Mouse (Mus musculus) heart, embryonic 16.5 days (tissue): ENCODE results near the gene Gm26657. TPM values are rescaled to one million over a fixed set of nuclear protein-coding genes. Genes with fewer than 3 reads are reported as not detected.

Experiments used
- ATAC-seq: fragments of 200-750 bp; cut with Nextera tagmentation; replicated peaks from 2 replicates; pipeline ENCODE4 v1.8.0; 2017; ENCODE audit warnings: moderate number of reproducible peaks; ENCODE audit not compliant: insufficient read depth, low FRiP score; ENCODE audit errors: extremely low read depth
- H3K27ac ChIP-seq: fragments of 300-500 bp; sonication (generic); 2 replicates; pipeline ENCODE4 v1.5.1; 2014; ENCODE audit warnings: mild to moderate bottlenecking, low read length, control low read depth, moderate library complexity
- H3K27me3 ChIP-seq: fragments of 300-500 bp; sonication (generic); 2 replicates; pipeline ENCODE4 v1.6.1; 2014; ENCODE audit warnings: low read length, mixed read lengths; ENCODE audit not compliant: control insufficient read depth, insufficient read depth
- H3K36me3 ChIP-seq: fragments of 300-500 bp; sonication (generic); 2 replicates; pipeline ENCODE4 v1.6.1; 2014; ENCODE audit not compliant: control insufficient read depth, insufficient read depth
- H3K4me1 ChIP-seq: fragments of 300-500 bp; sonication (generic); 2 replicates; pipeline ENCODE4 v1.6.1; 2014; ENCODE audit warnings: low read length, mixed read lengths; ENCODE audit not compliant: control insufficient read depth, insufficient read depth
- H3K4me2 ChIP-seq: fragments of 300-500 bp; sonication (generic); 2 replicates; pipeline ENCODE4 v1.6.1; 2014; ENCODE audit warnings: low read depth, mild to moderate bottlenecking, control low read depth, low read length
- H3K4me3 ChIP-seq: fragments of 300-500 bp; sonication (generic); 2 replicates; pipeline ENCODE4 v1.5.1; 2014; ENCODE audit warnings: mild to moderate bottlenecking, control low read depth, low read length
- H3K9ac ChIP-seq: fragments of 300-500 bp; sonication (generic); 2 replicates; pipeline ENCODE4 v1.6.1; 2014; ENCODE audit warnings: low read length, control low read depth
- H3K9me3 ChIP-seq: fragments of 300-500 bp; sonication (generic); replicated peaks from 2 replicates; pipeline ENCODE4 v1.6.1; 2016; ENCODE audit warnings: low read length; ENCODE audit not compliant: control insufficient read depth
- WGBS: fragments of 180-500 bp; shearing (Covaris S2); extraction: QIAGEN DNeasy Blood & Tissue Kit; methylation state at CpG from one replicate; pipeline ENCODE4 v1.1.7; 2014; 5-methylcytosine and 5-hydroxymethylcytosine counted together
- polyA plus RNA-seq: library from polyadenylated mRNA; unstranded; fragments of >200 nt; fragmentation: Nextera tagmentation; extraction: Ambion mirVana; gene quantifications from 2 replicates; pipeline ENCODE4 v1.2.1, GENCODE M21; 2015

The Gm26657 gene
- polyA plus RNA-seq, 1 experiment from 2014 or later, result not detected

GRCm38 (mm10) chr4:56720403-56720802 is 19.5 kb upstream of the Gm26657 start:
- Histone ChIP-seq H3K9me3 (no peaks in the 10 kb centered on the region), H3K36me3 (no peaks in the 10 kb centered on the region), H3K27me3 (no peaks in the 10 kb centered on the region), H3K4me3 (no peak overlapping the region), H3K4me1 (peaks cover 31% of the 10 kb centered on the region), H3K27ac (peak overlapping the region; percentile 90), H3K9ac (no peak overlapping the region), H3K4me2 (no peak overlapping the region)
- WGBS, result 57% methylated on average over 9 of the region's 9 CpGs
- no peak for ATAC-seq

DNA sequence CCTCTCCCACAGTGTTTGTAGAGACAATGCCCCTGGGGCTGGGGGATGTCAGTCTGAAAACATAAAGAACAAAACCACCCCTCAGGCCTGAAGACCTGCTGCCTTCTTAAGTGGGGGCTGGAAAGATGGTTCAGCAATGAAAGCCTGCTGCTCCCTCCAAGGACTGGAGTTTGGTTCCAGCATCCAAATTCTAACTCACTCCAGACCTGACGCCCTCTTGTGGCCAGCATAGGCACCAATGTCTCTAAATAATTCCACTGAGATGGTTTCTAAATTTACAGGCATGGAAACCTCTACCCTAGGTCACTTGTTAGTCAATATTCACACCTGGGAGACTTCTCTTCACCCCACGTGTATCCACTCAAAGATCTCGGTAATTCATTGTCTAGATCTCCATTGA is 18.4 kb upstream of the Gm26657 start:
- H3K9ac ChIP-seq, result no peak overlapping the region
- H3K4me3 ChIP-seq, result no peak overlapping the region
- H3K4me1 ChIP-seq, result peaks cover 31% of the 10 kb centered on the region
- WGBS, result 28% methylated on average over 3 of the region's 3 CpGs
- H3K27ac ChIP-seq, result no peak overlapping the region
- no peak for ATAC-seq
- H3K4me2 ChIP-seq, result no peak overlapping the region
- H3K27me3 ChIP-seq, result no peaks in the 10 kb centered on the region
- H3K36me3 ChIP-seq, result no peaks in the 10 kb centered on the region
- no peaks in the 10 kb centered on the region for H3K9me3 ChIP-seq

- H3K4me3 ChIP-seq, result no peak overlapping the region
- no peak overlapping the region for H3K4me2 ChIP-seq
- WGBS, result 52% methylated on average over 6 of the region's 6 CpGs
- H3K9ac ChIP-seq, result no peak overlapping the region
- peaks cover 31% of the 10 kb centered on the region for H3K4me1 ChIP-seq
- no peak overlapping the region for H3K27ac ChIP-seq
- H3K36me3 ChIP-seq, result no peaks in the 10 kb centered on the region
- 0 out of 2 replicates have a peak, but pooled peaks cover under 1% of the 10 kb centered on the region for H3K9me3 ChIP-seq
- H3K27me3 ChIP-seq, result no peaks in the 10 kb centered on the region
- no peak; the same call in 1 of the 2 replicates for ATAC-seq
These were observed 17.5 kb upstream of the Gm26657 start for GRCm38 (mm10) chr4:56722346-56722745.

DNA sequence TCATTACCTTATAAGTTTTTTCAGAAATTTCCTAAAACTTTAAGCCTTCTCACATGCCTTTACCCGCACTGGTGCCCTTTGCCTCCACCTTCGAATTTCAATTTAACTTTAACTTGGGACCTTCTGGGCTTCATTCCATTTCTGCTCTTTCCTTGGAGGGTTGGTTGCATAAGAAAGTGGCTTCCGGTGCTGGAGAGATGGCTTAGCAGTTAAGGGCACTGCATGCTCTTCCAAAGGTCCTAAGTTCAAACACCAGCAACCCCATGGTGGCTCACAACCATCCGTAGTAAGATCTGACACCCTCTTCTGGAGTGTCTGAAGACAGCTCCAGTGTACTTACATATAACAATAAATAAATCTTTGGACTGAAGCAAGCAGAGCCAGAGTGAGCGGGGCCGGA is 16.6 kb upstream of the Gm26657 start:
- Histone ChIP-seq H3K9me3 (0 out of 2 replicates have a peak, but pooled peaks cover 3% of the 10 kb centered on the region), H3K4me3 (no peak overlapping the region), H3K27me3 (no peaks in the 10 kb centered on the region), H3K36me3 (no peaks in the 10 kb centered on the region), H3K27ac (no peak overlapping the region), H3K4me1 (peaks cover 30% of the 10 kb centered on the region), H3K9ac (no peak overlapping the region), H3K4me2 (no peak overlapping the region)
- WGBS, result 88% methylated on average over 6 of the region's 6 CpGs
- ATAC-seq, result no peak

- ATAC-seq, result no peak
- H3K4me2 ChIP-seq, result no peak overlapping the region
- 60% methylated on average over 8 of the region's 8 CpGs for WGBS
- H3K36me3 ChIP-seq, result no peaks in the 10 kb centered on the region
- no peak overlapping the region for H3K27ac ChIP-seq
- peaks cover 9% of the 10 kb centered on the region for H3K4me1 ChIP-seq
- no peak overlapping the region for H3K9ac ChIP-seq
- H3K27me3 ChIP-seq, result no peaks in the 10 kb centered on the region
- no peak overlapping the region for H3K4me3 ChIP-seq
- H3K9me3 ChIP-seq, result 0 out of 2 replicates have a peak, but pooled peaks cover 3% of the 10 kb centered on the region
These were observed 14.0 kb upstream of the Gm26657 start for GRCm38 (mm10) chr4:56725839-56726238.

- ATAC-seq, result no peak
- Histone ChIP-seq H3K4me2 (no peak overlapping the region), H3K4me3 (no peak overlapping the region), H3K36me3 (no peaks in the 10 kb centered on the region), H3K27ac (no peak overlapping the region), H3K9me3 (no peaks in the 10 kb centered on the region), H3K4me1 (no peaks in the 10 kb centered on the region), H3K27me3 (no peaks in the 10 kb centered on the region), H3K9ac (no peak overlapping the region)
- 97% methylated on average over 20 of the region's 20 CpGs for WGBS
These were observed 741 bp downstream of the Gm26657 start for GRCm38 (mm10) chr4:56740611-56741010.

GRCm38 (mm10) chr4:56741041-56741493 is 1.2 kb downstream of the Gm26657 start, which contains the start of gene Actl7b:
Gene Actl7b, minus strand, starts transcription at chr4:56741443.
- H3K27me3 ChIP-seq, result no peaks in the 10 kb centered on the region
- ATAC-seq, result no peak
- no peaks in the 10 kb centered on the region for H3K36me3 ChIP-seq
- H3K4me2 ChIP-seq, result no peak within 1 kb of the TSS
- no peaks in the 10 kb centered on the region for H3K9me3 ChIP-seq
- WGBS, result 91% methylated on average over 13 of the region's 13 CpGs
- H3K27ac ChIP-seq, result no peak within 1 kb of the TSS
- no peaks in the 10 kb centered on the region for H3K4me1 ChIP-seq
- H3K9ac ChIP-seq, result no peak within 1 kb of the TSS
- no peak within 1 kb of the TSS for H3K4me3 ChIP-seq

- no peak overlapping the region for H3K4me3 ChIP-seq
- H3K27ac ChIP-seq, result no peak overlapping the region
- 89% methylated on average over 4 of the region's 4 CpGs for WGBS
- H3K4me2 ChIP-seq, result no peak overlapping the region
- H3K36me3 ChIP-seq, result peaks cover 7% of the 10 kb centered on the region; the same call in 1 of the 2 replicates
- H3K27me3 ChIP-seq, result no peaks in the 10 kb centered on the region
- ATAC-seq, result no peak
- H3K9ac ChIP-seq, result no peak overlapping the region
- no peaks in the 10 kb centered on the region for H3K9me3 ChIP-seq
- no peaks in the 10 kb centered on the region for H3K4me1 ChIP-seq
These were observed 2.8 kb downstream of the Gm26657 start for GRCm38 (mm10) chr4:56742698-56743097.

GRCm38 (mm10) chr4:56743363-56744195 is 3.7 kb downstream of the Gm26657 start, which contains the start of gene Actl7a:
Gene Actl7a, plus strand, starts transcription at chr4:56743413.
- no peak within 1 kb of the TSS for H3K27ac ChIP-seq
- ATAC-seq, result no peak
- H3K4me2 ChIP-seq, result no peak within 1 kb of the TSS
- WGBS, result 96% methylated on average over 21 of the region's 21 CpGs
- no peaks in the 10 kb centered on the region for H3K9me3 ChIP-seq
- H3K36me3 ChIP-seq, result peaks cover 13% of the 10 kb centered on the region
- no peaks in the 10 kb centered on the region for H3K27me3 ChIP-seq
- H3K4me1 ChIP-seq, result no peaks in the 10 kb centered on the region
- no peak within 1 kb of the TSS for H3K4me3 ChIP-seq
- H3K9ac ChIP-seq, result no peak within 1 kb of the TSS
